In the genomic region with DNA sequence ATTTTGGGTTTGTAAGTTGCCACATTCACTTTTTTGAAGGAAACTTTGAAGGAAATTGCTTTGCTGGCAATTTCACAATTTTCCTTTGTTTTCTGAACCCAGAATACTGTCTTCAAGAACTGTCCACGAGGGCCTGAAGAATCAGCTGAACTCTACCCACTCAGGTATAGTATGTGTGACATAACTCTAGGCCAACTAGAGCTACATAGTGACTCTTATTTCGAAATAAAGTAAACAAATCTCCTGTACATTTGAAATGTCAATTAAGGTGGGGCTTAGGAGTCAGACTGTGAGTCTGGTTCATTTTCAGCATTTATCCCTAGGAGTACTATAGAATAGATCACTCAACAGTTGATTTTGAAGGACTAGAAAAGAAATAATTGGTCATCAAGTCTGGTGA, we compare ENCODE assay signal across 26 mouse cellular contexts.
"Had no signal": no experiment of that assay in that cellular context is flagged by ENCODE, and none has a peak within 500 bp of the region (broad histone marks: within the 10 kb centered on the region; RNA-seq: fewer than 3 reads in every experiment).

No protein-coding gene starts in this region.

- H3K27me3 ChIP-seq: heart, embryonic 13.5 days; heart, embryonic 15.5 days; hindbrain, embryonic 12.5 days; intestine, embryonic 15.5 days; limb, embryonic 13.5 days; limb, embryonic 15.5 days had no signal

- H3K27ac ChIP-seq: gastrocnemius, adult 2 months; heart, adult 2 months; heart, embryonic 13.5 days; heart, embryonic 15.5 days; hindbrain, embryonic 10.5 days; hindbrain, embryonic 12.5 days; hindbrain, embryonic 14.5 days; intestine, embryonic 15.5 days; limb, embryonic 13.5 days; limb, embryonic 15.5 days had no signal

- H3K9ac ChIP-seq: heart, embryonic 13.5 days; heart, embryonic 15.5 days; hindbrain, embryonic 12.5 days; hindbrain, embryonic 14.5 days; intestine, embryonic 15.5 days; limb, embryonic 13.5 days; limb, embryonic 15.5 days had no signal

- H3K4me2 ChIP-seq: heart, embryonic 11.5 days; heart, embryonic 13.5 days; heart, embryonic 15.5 days; hindbrain, embryonic 12.5 days; hindbrain, embryonic 14.5 days; intestine, embryonic 15.5 days; limb, embryonic 13.5 days; limb, embryonic 15.5 days had no signal

- DNase-seq: gastrocnemius, adult 2 months; gastrocnemius, postnatal 14 days; gastrocnemius, postnatal 36 days; heart, adult 11 months; heart, adult 2 months; heart, postnatal 4 days; kidney, adult 18-20 months; kidney, adult 8-10 months; kidney, postnatal 10 days; kidney, postnatal 25 days; kidney, postnatal 4 days; layer of hippocampus, adult 9-11 months; layer of hippocampus, postnatal 36 days; left cerebral cortex, postnatal 4 days had no signal

- ATAC-seq: hindbrain, embryonic 16.5 days; inflammation-experienced regulatory T-cells, adult 6 months; intestine, embryonic 15.5 days; intestine, postnatal 0 days had no signal

- H3K4me3 ChIP-seq: gastrocnemius, adult 2 months; heart, adult 2 months; heart, embryonic 13.5 days; heart, embryonic 15.5 days; hindbrain, embryonic 10.5 days; hindbrain, embryonic 12.5 days; intestine, embryonic 15.5 days; limb, embryonic 13.5 days; limb, embryonic 15.5 days had no signal

- H3K9me3 ChIP-seq: heart, embryonic 13.5 days; heart, embryonic 15.5 days; hindbrain, embryonic 10.5 days; hindbrain, embryonic 12.5 days; intestine, embryonic 15.5 days; limb, embryonic 13.5 days; limb, embryonic 15.5 days had no signal

- H3K4me1 ChIP-seq: heart, embryonic 13.5 days; heart, embryonic 15.5 days; hindbrain, embryonic 10.5 days; hindbrain, embryonic 12.5 days; intestine, embryonic 15.5 days; limb, embryonic 13.5 days; limb, embryonic 15.5 days had no signal
